Mouse (Mus musculus) layer of hippocampus, postnatal 36 days (tissue): Measurements from ENCODE around the gene Etfa. TPM values are rescaled to one million over a fixed set of nuclear protein-coding genes. Genes with fewer than 3 reads are reported as not detected.
A peak's percentile ranks its signal among the peaks of the same experiment; 100 is the strongest.

Experiments
- DNase-seq, 2 experiments: peaks; one replicate each; pipeline ENCODE4 v3.0.0; 2022
- total RNA-seq, 2 experiments: library from RNA; stranded (reverse); gene quantifications; 2 replicates each; pipeline ENCODE4 v1.2.3; 2021

Etfa gene
- 10 to 100 TPM; 39.3 to 43.3 TPM for total RNA-seq

GRCm38 (mm10) chr9:55512027-55512543 is at the start of gene Etfa:
TSS of gene Etfa (minus strand) at chr9:55512243.
- peak; percentile 92 to 93 for DNase-seq

DNA sequence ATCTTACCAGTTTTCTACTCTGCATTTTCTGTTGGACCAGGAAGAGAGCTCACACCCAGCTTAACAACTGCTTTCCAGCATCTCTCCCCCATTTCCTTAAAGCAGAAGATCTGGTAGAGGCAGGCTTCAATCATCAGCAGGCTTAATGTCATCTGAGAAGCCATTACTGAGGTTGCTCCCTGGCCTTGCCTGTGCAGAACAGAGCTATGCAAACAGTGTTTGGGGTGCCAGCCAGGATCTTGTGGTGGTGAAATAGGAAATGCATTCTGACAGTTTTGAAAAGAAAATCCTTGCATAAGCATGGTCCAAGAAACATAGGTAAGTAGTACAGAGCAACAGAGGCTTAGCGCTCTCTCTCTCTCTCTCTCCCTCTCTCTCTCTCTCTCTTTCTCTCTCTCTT is 48.9 kb upstream of the Etfa start:
- no peak for DNase-seq

GRCm38 (mm10) chr9:55554986-55555385 is 42.9 kb upstream of the Etfa start:
- DNase-seq: no peak

- no peak for DNase-seq
Observed at GRCm38 (mm10) chr9:55549302-55549890, 37.4 kb upstream of the Etfa start.

DNA sequence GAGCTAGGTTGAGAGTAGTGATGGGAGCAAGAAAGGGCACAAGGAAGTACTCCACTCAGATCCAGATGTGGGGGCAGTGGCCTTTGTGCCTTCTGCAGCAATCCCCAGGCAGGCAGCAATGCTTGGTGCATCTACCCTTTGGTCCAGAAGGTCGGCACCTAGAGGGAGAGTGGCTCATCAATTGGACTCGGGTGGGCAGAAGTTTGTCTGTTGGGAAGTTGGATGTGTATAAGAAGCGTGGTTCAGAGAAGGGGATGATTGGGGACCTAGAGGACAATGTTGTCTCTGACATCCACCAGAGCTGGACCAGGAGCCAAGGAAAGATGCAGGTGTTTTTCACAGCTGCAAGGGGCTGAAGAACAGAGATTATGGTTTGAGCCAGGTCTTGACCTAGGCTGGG is 36.8 kb upstream of the Etfa start:
- no peak for DNase-seq

DNA sequence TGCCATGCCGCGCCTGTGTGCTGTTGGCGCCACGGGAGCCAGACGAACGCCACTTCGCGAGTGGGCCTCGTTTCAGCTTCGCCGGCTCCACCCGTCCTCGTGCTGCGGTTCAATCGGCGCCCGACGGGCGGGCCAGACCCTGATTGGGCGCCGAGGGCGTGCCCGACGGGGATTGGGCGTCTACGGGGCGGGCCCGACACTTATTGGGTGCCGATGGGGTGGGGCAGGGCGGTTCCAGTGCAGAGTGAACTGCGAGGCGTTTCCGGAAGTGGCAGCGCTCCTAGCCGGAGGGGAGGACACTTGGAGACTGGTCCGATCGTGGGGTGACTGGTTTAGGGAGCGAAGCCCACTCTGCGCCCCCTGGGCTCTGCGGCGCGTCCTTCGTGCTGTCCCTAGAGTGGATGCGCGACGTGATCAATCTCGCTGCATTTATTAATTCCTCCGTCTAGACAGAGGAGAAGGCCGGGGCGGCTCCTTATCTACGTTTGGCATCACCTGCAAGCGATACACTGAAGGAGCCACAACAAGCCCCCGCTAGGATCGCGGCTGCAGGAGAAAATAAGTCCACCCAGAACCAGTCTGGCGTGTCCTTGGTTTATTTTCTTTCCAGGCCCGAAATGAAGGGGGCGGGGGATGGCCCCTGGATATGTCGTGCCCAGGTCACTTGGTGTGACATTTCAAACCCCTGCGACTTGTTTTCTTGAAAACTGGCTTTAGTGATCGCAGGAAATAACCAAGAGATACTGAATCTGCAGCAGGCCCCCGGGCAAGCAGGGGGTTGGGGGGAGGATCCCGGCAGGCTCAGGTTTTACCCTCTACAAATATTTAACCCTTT is 34.4 kb upstream of the Etfa start:
- peak; percentile 7 to 19 for DNase-seq

- peak in 1 of 2 experiments; percentile 4 for DNase-seq
Observed at GRCm38 (mm10) chr9:55545556-55546175, 33.6 kb upstream of the Etfa start.

GRCm38 (mm10) chr9:55544861-55545555 is 33.0 kb upstream of the Etfa start:
- peak; percentile 34 to 41 for DNase-seq

DNA sequence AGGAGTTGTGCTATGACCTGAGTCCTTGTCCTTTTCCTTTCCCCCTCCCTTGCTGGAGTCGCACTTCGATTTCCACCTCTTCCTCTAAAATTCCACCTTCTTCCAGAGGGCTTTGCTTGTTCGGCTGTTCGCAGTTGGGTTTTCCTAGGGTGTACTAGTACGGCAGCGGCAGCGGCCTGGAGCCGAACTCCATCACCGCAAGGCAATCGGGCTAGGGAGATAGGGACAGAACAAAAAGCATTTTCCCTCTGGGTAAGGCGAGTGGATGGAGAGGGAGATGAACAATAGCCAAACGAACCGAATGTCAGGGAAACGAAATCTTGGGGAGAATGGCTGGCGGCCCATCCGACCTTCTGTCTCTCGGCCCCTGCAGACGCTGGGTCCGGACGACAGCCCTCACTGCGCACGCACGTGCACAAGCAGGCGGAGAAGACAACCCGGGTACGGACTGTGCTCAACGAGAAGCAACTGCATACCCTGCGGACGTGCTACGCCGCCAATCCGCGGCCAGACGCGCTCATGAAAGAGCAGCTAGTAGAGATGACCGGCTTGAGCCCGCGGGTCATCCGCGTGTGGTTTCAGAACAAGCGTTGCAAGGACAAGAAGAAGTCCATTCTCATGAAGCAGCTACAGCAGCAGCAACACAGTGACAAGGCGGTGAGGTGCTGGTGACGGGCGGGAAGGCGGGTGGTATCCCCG is 31.8 kb upstream of the Etfa start:
- DNase-seq: peak; percentile 43 to 50

- no peak for DNase-seq
Observed at GRCm38 (mm10) chr9:55543336-55543702, 31.3 kb upstream of the Etfa start.

- no peak for DNase-seq
Observed at GRCm38 (mm10) chr9:55542366-55543325, 30.6 kb upstream of the Etfa start.

DNA sequence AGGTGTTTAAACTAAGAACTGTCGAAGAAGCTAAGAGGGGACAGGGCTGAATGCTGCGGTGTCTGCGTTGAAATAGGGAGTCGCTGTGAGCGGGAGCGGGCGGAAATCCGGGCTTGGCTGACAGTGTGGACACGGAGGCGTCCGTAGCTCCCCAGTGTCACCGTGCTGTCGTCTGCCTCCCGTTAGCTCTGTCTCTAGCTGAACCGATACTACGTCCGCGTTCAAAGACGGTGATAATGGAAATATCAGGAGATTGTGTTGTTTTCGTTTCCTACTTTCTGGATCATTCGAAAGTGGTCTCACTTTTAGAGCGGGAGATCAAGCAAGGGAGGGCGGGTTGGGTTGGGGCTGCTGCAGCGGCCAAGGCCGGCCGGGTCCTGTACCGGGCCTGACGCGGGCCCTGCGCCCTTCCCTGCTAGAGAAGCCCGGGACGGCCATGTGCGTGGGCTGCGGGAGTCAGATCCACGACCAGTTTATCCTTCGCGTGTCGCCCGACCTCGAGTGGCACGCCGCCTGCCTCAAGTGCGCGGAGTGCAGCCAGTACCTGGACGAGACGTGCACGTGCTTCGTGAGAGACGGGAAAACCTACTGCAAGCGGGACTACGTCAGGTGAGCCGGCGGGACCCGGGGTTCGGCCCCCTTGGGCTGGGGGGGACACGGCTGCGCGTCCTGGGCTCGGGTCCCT is 29.8 kb upstream of the Etfa start:
- peak in 1 of 2 experiments; percentile 24 for DNase-seq

GRCm38 (mm10) chr9:55540888-55541287 is 28.8 kb upstream of the Etfa start:
- DNase-seq: peak; percentile 3 to 25

GRCm38 (mm10) chr9:55540391-55540770 is 28.3 kb upstream of the Etfa start:
- peak; percentile 9 to 13 for DNase-seq

DNA sequence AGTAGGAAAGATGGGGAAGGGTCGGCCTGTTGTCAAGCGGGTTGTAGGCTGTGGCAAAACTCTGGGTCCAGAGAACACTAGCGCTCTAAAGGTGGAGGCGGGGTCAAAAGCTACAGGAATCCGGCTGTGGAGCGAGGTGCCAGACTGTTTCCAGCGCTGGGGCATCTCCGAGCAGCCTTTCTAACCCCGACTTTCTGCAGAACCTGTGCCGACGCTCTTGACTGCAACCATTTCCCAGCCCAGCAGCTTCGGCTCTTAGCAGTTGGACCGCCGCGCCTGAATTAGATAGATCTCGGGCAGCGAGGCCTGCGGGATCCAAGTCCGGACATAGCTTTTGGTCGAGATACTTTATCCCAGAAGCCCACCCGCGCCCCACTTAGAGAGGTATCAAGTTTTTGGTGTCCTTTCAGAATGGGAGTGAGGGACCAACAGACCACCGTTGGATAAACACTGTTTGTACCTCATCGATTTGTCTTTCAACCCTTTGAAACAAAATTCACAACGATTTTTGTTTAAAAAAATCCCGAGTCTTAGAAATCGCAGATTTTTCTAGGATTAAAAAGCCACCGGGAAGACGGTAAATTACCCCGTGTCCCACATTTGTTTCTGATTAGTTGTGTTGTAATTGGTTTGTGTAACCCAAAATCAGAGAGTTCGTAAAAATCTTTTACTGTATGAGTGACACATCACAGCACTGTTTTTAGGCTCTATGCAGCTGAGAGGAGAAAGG is 27.8 kb upstream of the Etfa start:
- peak; percentile 5 to 7 for DNase-seq

DNA sequence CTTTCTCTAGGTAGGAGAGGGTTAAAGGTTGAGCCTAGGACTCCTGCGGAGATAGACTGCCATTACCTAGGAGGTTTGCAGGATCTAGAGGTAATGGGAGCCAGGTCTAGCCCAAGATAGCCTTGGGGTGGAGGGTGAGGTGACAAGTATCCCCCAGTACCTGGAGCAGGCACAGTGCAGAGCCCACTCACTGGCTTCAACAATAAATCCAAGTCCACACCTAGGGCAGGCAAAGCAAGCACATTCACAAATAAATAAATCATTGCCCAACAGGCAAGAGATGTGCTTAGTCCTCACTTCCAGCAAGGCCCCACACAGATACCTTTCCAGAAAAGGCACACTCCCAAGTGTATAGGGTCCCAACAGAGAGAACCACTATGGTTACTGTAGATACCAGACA is 27.0 kb upstream of the Etfa start:
- DNase-seq: no peak

GRCm38 (mm10) chr9:55538377-55538776 is 26.3 kb upstream of the Etfa start, which contains the start of gene Isl2:
TSS of gene Isl2 (plus strand) at chr9:55538672.
- no peak for DNase-seq

DNA sequence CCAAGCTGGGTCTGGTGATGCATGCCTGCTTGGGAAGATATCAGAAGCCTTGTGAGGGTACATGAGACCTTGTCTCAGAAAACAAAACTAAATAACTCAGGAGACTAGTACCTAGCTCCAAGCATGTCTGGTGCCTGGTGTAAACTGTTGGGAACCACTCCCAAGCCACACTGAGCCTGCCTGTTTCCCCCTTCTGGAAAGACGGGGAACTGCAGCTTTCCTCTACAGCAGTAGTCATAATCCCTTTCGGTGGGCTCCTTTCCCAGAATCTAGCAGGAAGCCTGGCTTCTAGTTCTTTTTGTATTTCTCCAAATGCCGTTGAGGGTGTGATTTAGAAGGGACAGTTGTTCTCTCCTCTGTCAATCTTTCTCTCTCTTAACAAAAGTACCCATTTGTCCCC is 23.9 kb upstream of the Etfa start:
- peak; percentile 14 to 26 for DNase-seq

GRCm38 (mm10) chr9:55525716-55526115 is 13.7 kb upstream of the Etfa start:
- DNase-seq: no peak
